Mouse (Mus musculus): Measurements from ENCODE around the gene Fance. TPM values are rescaled to one million over a fixed set of nuclear protein-coding genes. Genes with fewer than 3 reads are reported as not detected.

The Fance gene
- 4.5 and 5.5 TPM in 2 replicates for polyA plus RNA-seq (2012; rRNA removed)
- 9.4 and 10.4 TPM in 2 replicates for polyA plus RNA-seq (2014; fragmentation: Nextera tagmentation; extraction: Ambion mirVana)

DNA sequence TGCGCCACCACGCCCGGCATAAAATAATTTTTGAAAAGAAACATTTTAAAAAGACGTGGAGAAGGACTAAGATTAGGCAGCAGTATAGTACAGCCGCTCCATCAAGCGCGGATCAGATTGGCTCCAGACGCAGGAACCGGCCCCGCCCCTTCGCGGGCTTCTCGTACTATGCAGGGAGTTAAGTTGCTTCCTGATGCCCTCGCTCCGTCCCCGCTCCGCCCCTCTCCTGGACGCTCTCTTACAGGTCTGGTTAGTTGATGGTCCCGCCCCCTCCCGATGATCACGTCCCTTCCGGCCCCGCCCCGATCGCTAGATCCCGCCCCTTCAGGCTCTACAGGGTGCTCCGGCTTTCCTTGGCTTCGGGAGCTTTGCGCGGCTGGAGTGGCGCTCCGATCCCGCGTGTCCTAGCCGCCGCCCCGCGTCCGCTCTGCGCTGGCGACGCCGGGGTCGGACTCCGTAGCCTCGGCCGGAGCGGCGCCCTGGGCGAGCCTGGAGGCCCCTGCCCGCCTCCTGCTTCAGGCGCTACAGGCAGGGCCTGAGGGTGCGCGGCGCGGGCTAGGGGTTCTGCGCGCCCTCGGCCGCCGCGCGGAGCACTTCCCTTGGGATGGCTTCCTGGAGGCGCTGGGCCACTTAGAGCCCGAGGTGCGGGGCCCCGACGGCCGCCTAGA, at the start of gene Fance:
Gene Fance, plus strand, starts transcription at position 308 of the 668 bp plus-strand sequence.
- DNase-seq (ENCODE audit: low read depth in 3 of 3, low spot score in 3 of 3), result peak; percentile 100
- Histone ChIP-seq H3K4me3 (ENCODE audit: insufficient read depth in 1 of 2, low read depth in 2 of 2, low read length in 2 of 2) (peak within 1 kb of the TSS; percentile 84 to 91), H3K4me2 (ENCODE audit: low read depth) (peak within 1 kb of the TSS; percentile 97), H3K36me3 (replicated peaks; ENCODE audit: control insufficient read depth, insufficient read depth, low read depth) (no peaks in the 10 kb centered on the region), H3K9ac (replicated peaks) (peak within 1 kb of the TSS; percentile 89), H3K27ac (peak within 1 kb of the TSS; percentile 60), H3K27me3 (ENCODE audit: control insufficient read depth, insufficient read depth, low read length) (no peaks in the 10 kb centered on the region), H3K9me3 (ENCODE audit: control insufficient read depth, low read length) (no peaks in the 10 kb centered on the region), H3K4me1 (replicated peaks; ENCODE audit: control insufficient read depth in 2 of 2, insufficient read depth in 2 of 2, low read length in 1 of 2) (peaks cover 7 to 29% of the 10 kb centered on the region in 2 experiments)
- under 1% methylated on average over 69 of the region's 69 CpGs for WGBS (ENCODE audit: insufficient replicate concordance)
- TF ChIP-seq EP300 (IDR thresholded peaks at IDR 0.05; ENCODE audit: low read depth), result no peak
- TF ChIP-seq CTCF (IDR thresholded peaks at IDR 0.05; ENCODE audit: low read depth), result no peak
- ATAC-seq (ENCODE audit: insufficient read depth), result peak; percentile 96

DNA sequence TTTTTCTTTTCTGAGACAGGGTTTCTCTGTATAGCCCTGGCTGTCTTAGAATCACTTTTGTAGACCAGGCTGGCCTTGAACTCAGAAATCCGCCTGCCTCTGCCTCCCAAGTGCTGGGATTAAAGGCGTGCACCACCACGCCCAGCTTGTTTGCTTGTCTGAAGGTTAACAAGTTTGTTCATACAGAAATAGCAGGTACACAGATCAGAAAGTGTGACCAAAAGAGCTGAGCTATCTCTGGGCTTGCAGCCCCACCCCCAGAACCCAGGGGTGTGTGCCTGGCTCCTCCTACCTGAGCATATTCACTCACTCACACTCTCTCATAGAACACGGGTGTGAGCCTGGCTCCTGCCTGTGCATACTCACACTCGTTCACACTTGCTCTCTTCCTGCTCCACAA, 46.1 kb upstream of the Fance start:
- Histone ChIP-seq H3K27me3 (ENCODE audit: control insufficient read depth, insufficient read depth, low read length) (no peaks in the 10 kb centered on the region), H3K9me3 (ENCODE audit: control insufficient read depth, low read length) (no peaks in the 10 kb centered on the region), H3K4me1 (replicated peaks; ENCODE audit: control insufficient read depth in 2 of 2, insufficient read depth in 2 of 2, low read length in 1 of 2) (peaks cover 0 to 7% of the 10 kb centered on the region in 2 experiments; a peak in 1 of 4 replicates), H3K36me3 (replicated peaks; ENCODE audit: control insufficient read depth, insufficient read depth, low read depth) (no peaks in the 10 kb centered on the region), H3K27ac (no peak overlapping the region), H3K4me2 (ENCODE audit: low read depth) (no peak overlapping the region), H3K4me3 (ENCODE audit: insufficient read depth in 1 of 2, low read depth in 2 of 2, low read length in 2 of 2) (no peak overlapping the region), H3K9ac (replicated peaks) (no peak overlapping the region)
- TF ChIP-seq EP300 (IDR thresholded peaks at IDR 0.05; ENCODE audit: low read depth) (no peak), CTCF (IDR thresholded peaks at IDR 0.05; ENCODE audit: low read depth) (no peak)
- 64% methylated on average over 5 of the region's 5 CpGs for WGBS (ENCODE audit: insufficient replicate concordance)
- no peak for ATAC-seq (ENCODE audit: insufficient read depth)
- DNase-seq (ENCODE audit: low read depth in 3 of 3, low spot score in 3 of 3), result no peak

DNA sequence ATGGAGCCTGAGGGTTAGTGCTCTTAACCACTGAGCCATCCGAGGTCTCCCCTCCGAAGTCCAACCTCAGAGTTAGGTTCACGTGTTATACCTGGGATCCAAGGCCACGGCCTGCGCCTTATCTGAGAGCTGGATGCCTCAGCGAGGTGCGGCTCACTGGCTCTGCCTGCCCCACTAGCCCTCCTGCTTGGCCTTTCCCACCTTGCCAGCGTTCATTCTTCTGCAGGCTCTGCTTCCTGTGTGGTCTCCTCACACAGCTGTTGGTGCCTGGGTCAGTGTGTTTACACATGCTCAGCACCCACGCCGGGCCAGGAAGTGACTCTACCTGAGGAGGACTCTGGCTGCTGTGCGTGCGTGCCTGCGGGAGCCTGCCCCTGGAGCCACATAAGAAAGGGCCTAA, 43.2 kb upstream of the Fance start:
- 62% methylated on average over 13 of the region's 13 CpGs for WGBS (ENCODE audit: insufficient replicate concordance)
- Histone ChIP-seq H3K9ac (replicated peaks) (no peak overlapping the region), H3K27ac (no peak overlapping the region), H3K4me1 (replicated peaks; ENCODE audit: control insufficient read depth in 2 of 2, insufficient read depth in 2 of 2, low read length in 1 of 2) (peaks cover 0 to 7% of the 10 kb centered on the region in 2 experiments; a peak in 1 of 4 replicates), H3K4me3 (ENCODE audit: insufficient read depth in 1 of 2, low read depth in 2 of 2, low read length in 2 of 2) (no peak overlapping the region), H3K27me3 (ENCODE audit: control insufficient read depth, insufficient read depth, low read length) (no peaks in the 10 kb centered on the region), H3K9me3 (ENCODE audit: control insufficient read depth, low read length) (no peaks in the 10 kb centered on the region), H3K36me3 (replicated peaks; ENCODE audit: control insufficient read depth, insufficient read depth, low read depth) (no peaks in the 10 kb centered on the region), H3K4me2 (ENCODE audit: low read depth) (no peak overlapping the region)
- ATAC-seq (ENCODE audit: insufficient read depth) (no peak), DNase-seq (ENCODE audit: low read depth in 3 of 3, low spot score in 3 of 3) (no peak)
- TF ChIP-seq CTCF (IDR thresholded peaks at IDR 0.05; ENCODE audit: low read depth) (no peak), EP300 (IDR thresholded peaks at IDR 0.05; ENCODE audit: low read depth) (no peak)

DNA sequence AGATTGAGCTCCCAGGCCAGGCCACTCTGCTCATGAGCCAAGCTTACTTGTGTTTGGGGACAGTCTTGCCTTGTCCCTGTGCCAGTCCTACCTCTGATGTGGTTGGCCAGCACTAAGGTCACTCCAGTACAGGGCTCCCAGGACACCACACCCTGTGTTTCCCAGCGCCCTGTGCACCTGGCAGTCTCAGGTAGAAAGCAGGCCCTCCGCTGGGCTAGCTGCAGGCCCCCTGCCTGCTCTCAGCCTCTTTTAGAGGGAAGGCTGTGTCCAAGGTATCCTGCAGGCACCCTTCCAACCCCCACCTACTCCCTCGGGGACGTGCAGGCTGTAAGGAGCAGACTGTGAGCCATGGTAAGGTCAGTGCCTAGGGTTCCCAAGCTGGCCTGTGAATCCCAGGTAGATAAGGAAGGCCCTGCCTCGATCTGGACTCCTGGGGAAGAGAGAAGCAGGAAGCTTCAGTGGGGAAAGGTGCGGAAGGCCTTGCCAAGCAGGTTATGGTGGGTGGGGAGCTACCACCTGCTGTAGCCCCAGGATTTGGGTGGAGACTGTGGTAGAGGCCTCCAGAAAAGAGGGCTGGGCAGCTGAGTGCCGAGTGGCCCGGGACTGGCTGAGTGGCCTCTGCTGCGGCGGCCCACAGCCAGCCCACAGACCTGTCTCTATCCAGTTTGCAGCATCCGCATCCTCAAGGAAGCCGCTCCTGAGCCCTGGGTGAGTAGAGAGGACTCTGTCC, 41.6 kb upstream of the Fance start:
- Histone ChIP-seq H3K9ac (replicated peaks) (no peak overlapping the region), H3K4me1 (replicated peaks; ENCODE audit: control insufficient read depth in 2 of 2, insufficient read depth in 2 of 2, low read length in 1 of 2) (peaks cover 0 to 7% of the 10 kb centered on the region in 2 experiments; a peak in 1 of 4 replicates), H3K27me3 (ENCODE audit: control insufficient read depth, insufficient read depth, low read length) (no peaks in the 10 kb centered on the region), H3K36me3 (replicated peaks; ENCODE audit: control insufficient read depth, insufficient read depth, low read depth) (no peaks in the 10 kb centered on the region), H3K27ac (no peak overlapping the region), H3K9me3 (ENCODE audit: control insufficient read depth, low read length) (no peaks in the 10 kb centered on the region), H3K4me3 (ENCODE audit: insufficient read depth in 1 of 2, low read depth in 2 of 2, low read length in 2 of 2) (no peak overlapping the region), H3K4me2 (ENCODE audit: low read depth) (no peak overlapping the region)
- DNase-seq (ENCODE audit: low read depth in 3 of 3, low spot score in 3 of 3) (no peak), ATAC-seq (ENCODE audit: insufficient read depth) (no peak)
- TF ChIP-seq EP300 (IDR thresholded peaks at IDR 0.05; ENCODE audit: low read depth) (no peak), CTCF (IDR thresholded peaks at IDR 0.05; ENCODE audit: low read depth) (no peak)
- 72% methylated on average over 12 of the region's 12 CpGs for WGBS (ENCODE audit: insufficient replicate concordance)

DNA sequence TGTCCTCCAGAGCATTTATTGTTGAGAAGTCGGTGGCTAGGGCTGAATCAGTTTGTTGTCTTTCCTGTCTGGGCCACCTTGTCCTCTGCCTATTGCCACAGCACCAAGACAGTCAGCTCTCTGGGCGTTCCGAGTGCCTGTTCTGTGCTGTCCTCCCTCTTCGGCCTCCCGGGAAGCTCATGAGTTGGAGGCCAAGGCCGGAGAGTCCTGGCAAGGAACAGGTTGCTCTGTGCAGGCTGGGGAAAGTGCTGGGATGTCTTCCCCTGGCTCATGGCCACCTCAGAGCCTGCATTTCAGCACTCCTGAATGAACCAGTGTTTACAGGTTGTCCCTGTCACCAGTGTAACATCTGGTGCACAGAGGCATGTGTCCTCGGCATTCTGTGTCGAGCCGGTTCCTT, 41.0 kb upstream of the Fance start:
- H3K4me2 ChIP-seq (ENCODE audit: low read depth), result no peak overlapping the region
- H3K9ac ChIP-seq (replicated peaks), result no peak overlapping the region
- no peak overlapping the region for H3K4me3 ChIP-seq (ENCODE audit: insufficient read depth in 1 of 2, low read depth in 2 of 2, low read length in 2 of 2)
- 76% methylated on average over 9 of the region's 9 CpGs for WGBS (ENCODE audit: insufficient replicate concordance)
- H3K9me3 ChIP-seq (ENCODE audit: control insufficient read depth, low read length), result no peaks in the 10 kb centered on the region
- no peak for TF ChIP-seq EP300 (IDR thresholded peaks at IDR 0.05; ENCODE audit: low read depth)
- TF ChIP-seq CTCF (IDR thresholded peaks at IDR 0.05; ENCODE audit: low read depth), result no peak
- H3K27me3 ChIP-seq (ENCODE audit: control insufficient read depth, insufficient read depth, low read length), result no peaks in the 10 kb centered on the region
- no peak overlapping the region for H3K27ac ChIP-seq
- DNase-seq (ENCODE audit: low read depth in 3 of 3, low spot score in 3 of 3), result no peak
- peaks cover 0 to 7% of the 10 kb centered on the region in 2 experiments; a peak in 1 of 4 replicates for H3K4me1 ChIP-seq (replicated peaks; ENCODE audit: control insufficient read depth in 2 of 2, insufficient read depth in 2 of 2, low read length in 1 of 2)
- no peak for ATAC-seq (ENCODE audit: insufficient read depth)
- H3K36me3 ChIP-seq (replicated peaks; ENCODE audit: control insufficient read depth, insufficient read depth, low read depth), result no peaks in the 10 kb centered on the region

Data from liver, embryonic 14.5 days (tissue).